Mouse (Mus musculus) lung, adult 2 months (tissue): ENCODE results near the gene Inca1.

Experiments
- CTCF ChIP-seq: fragments of 200-500 bp; IDR thresholded peaks from 2 replicates; pipeline ENCODE4 v1.5.1; 2011; ENCODE audit warnings: mild to moderate bottlenecking, low read length, control low read depth; ENCODE audit not compliant: insufficient read depth
- POLR2A ChIP-seq: fragments of 200-500 bp; IDR thresholded peaks from 2 replicates; pipeline ENCODE4 v1.6.1; 2011; ENCODE audit warnings: low read depth, mild to moderate bottlenecking, control low read depth, low read length, borderline replicate concordance; ENCODE audit errors: extremely low read depth

GRCm38 (mm10) chr11:70654923-70655570 is 44.9 kb downstream of the Inca1 start:
- TF ChIP-seq POLR2A: peak; percentile 67; the same call in 1 of the 2 replicates
- TF ChIP-seq CTCF: no peak
